Mouse (Mus musculus) embryo, embryonic 10.5 days (tissue): ENCODE data around the gene Pde7b.
A peak's percentile ranks its signal among the peaks of the same experiment; 100 is the strongest.
"Not testable (repeated sequence)": the region's sequence is repeated elsewhere in the genome, so short reads cannot be mapped to it uniquely, and the experiment has no call there.

Experiments used
- DNase-seq: peaks from one replicate; pipeline ENCODE4 v3.0.0-alpha.2; 2015; ENCODE audit warnings: low spot score

Gene Pde7b

GRCm38 (mm10) chr10:20548833-20549710 lies 175.8 kb downstream of the Pde7b start:
- peak; percentile 56 for DNase-seq

GRCm38 (mm10) chr10:20547951-20548551 lies 176.8 kb downstream of the Pde7b start:
- peak; percentile 65 for DNase-seq

- DNase-seq = no peak
These were observed 181.8 kb downstream of the Pde7b start for GRCm38 (mm10) chr10:20543121-20543520.

GRCm38 (mm10) chr10:20533811-20534210 lies 191.1 kb downstream of the Pde7b start:
- no peak for DNase-seq

- no peak for DNase-seq
These were observed 193.0 kb downstream of the Pde7b start for GRCm38 (mm10) chr10:20531921-20532320.

GRCm38 (mm10) chr10:20528544-20529411 lies 196.1 kb downstream of the Pde7b start:
- no peak for DNase-seq

- DNase-seq = no peak
These were observed 197.1 kb downstream of the Pde7b start for GRCm38 (mm10) chr10:20527737-20528136.

- DNase-seq = no peak
These were observed 206.4 kb downstream of the Pde7b start for GRCm38 (mm10) chr10:20518529-20518889.

- DNase-seq = not testable (repeated sequence)
These were observed 206.9 kb downstream of the Pde7b start for GRCm38 (mm10) chr10:20517756-20518528.

- DNase-seq = no peak
These were observed 211.0 kb downstream of the Pde7b start for GRCm38 (mm10) chr10:20513891-20514290.

GRCm38 (mm10) chr10:20513461-20513860 lies 211.4 kb downstream of the Pde7b start:
- no peak for DNase-seq

GRCm38 (mm10) chr10:20509819-20510218 lies 215.1 kb downstream of the Pde7b start:
- DNase-seq = no peak

- no peak for DNase-seq
These were observed 216.4 kb downstream of the Pde7b start for GRCm38 (mm10) chr10:20508497-20508896.

- DNase-seq = no peak
These were observed 217.0 kb downstream of the Pde7b start for GRCm38 (mm10) chr10:20507732-20508412.

- no peak for DNase-seq
These were observed 217.8 kb downstream of the Pde7b start for GRCm38 (mm10) chr10:20507069-20507468.

GRCm38 (mm10) chr10:20505454-20505853 lies 219.4 kb downstream of the Pde7b start:
- DNase-seq = no peak

GRCm38 (mm10) chr10:20504800-20505199 lies 220.1 kb downstream of the Pde7b start:
- DNase-seq = no peak

GRCm38 (mm10) chr10:20503265-20504025 lies 221.4 kb downstream of the Pde7b start:
- no peak for DNase-seq

- DNase-seq = no peak
These were observed 223.7 kb downstream of the Pde7b start for GRCm38 (mm10) chr10:20501221-20501620.

- DNase-seq = no peak
These were observed 229.8 kb downstream of the Pde7b start for GRCm38 (mm10) chr10:20495051-20495450.
